In genomic region chr7:66196609-66197445, GRCm38 (mm10) we compare ENCODE assay signal across 9 mouse cellular contexts.
DNase-seq lines count a peak whose midpoint lies in the region; ATAC-seq and TF ChIP-seq lines count a peak whose summit lies in the region.
"Had no signal": no experiment of that assay in that cellular context is flagged by ENCODE, and none has a peak within 500 bp of the region (broad histone marks: within the 10 kb centered on the region; RNA-seq: fewer than 3 reads in every experiment).

No protein-coding gene starts in this region.

- no peak for TF ChIP-seq CTCF in lung, postnatal 0 days (IDR thresholded peaks at IDR 0.05)

- no peaks in the 10 kb centered on the region for H3K27me3 ChIP-seq in lung, postnatal 0 days (replicated peaks; ENCODE audit: insufficient read depth, low read length)
- no peaks in the 10 kb centered on the region for H3K27me3 ChIP-seq in limb, embryonic 11.5 days (ENCODE audit: control insufficient read depth, insufficient read depth, low read length)
- H3K27me3 ChIP-seq in splenic B cell, adult 2 months (ENCODE audit: control insufficient read depth, insufficient read depth, low read length, poor library complexity, severe bottlenecking), result no peaks in the 10 kb centered on the region

- H3K27ac ChIP-seq in lung, postnatal 0 days (ENCODE audit: low read length), result no peak overlapping the region
- H3K27ac ChIP-seq in limb, embryonic 11.5 days (replicated peaks; ENCODE audit: low read depth, low read length), result 0 out of 2 replicates have a peak overlapping the region, but pooled peaks have one; percentile 39
- H3K27ac ChIP-seq: hindbrain, postnatal 0 days had no signal

- H3K4me3 ChIP-seq in lung, postnatal 0 days (ENCODE audit: low read depth, low read length), result no peak overlapping the region
- H3K4me3 ChIP-seq in limb, embryonic 11.5 days (ENCODE audit: low read depth, low read length), result no peak overlapping the region

- no peak overlapping the region for H3K9ac ChIP-seq in lung, postnatal 0 days (replicated peaks; ENCODE audit: low read depth)
- H3K9ac ChIP-seq in limb, embryonic 11.5 days (ENCODE audit: low read length), result no peak overlapping the region

- 0 out of 2 replicates have a peak, but pooled peaks have one; percentile 29 for ATAC-seq in lung, postnatal 0 days
- ATAC-seq in erythroblast, adult 5-6 weeks (replicated peaks; ENCODE audit: low FRiP score, poor library complexity, severe bottlenecking), result peak; percentile 72
- ATAC-seq in limb, embryonic 11.5 days (ENCODE audit: insufficient number of reproducible peaks, low FRiP score, low TSS enrichment, low read depth), result no peak
- no peak for ATAC-seq in cerebellum, adult (ENCODE audit: insufficient number of reproducible peaks, low FRiP score, low TSS enrichment)
- ATAC-seq: hindbrain, postnatal 0 days had no signal

- 44% methylated on average over 11 of the region's 11 CpGs for WGBS in lung, postnatal 0 days
- WGBS in limb, embryonic 11.5 days, result 80% methylated on average over 11 of the region's 11 CpGs

- H3K9me3 ChIP-seq in lung, postnatal 0 days (ENCODE audit: low read length), result no peaks in the 10 kb centered on the region
- H3K9me3 ChIP-seq in limb, embryonic 11.5 days (ENCODE audit: control insufficient read depth, low read length), result no peaks in the 10 kb centered on the region

- H3K4me1 ChIP-seq in lung, postnatal 0 days (ENCODE audit: insufficient read depth, low read depth, low read length), result 0 out of 2 replicates have a peak, but pooled peaks cover 5% of the 10 kb centered on the region
- H3K4me1 ChIP-seq in limb, embryonic 11.5 days (ENCODE audit: control insufficient read depth, insufficient read depth, low read length), result peaks cover 9% of the 10 kb centered on the region; the same call in 1 of the 2 replicates

- H3K36me3 ChIP-seq in lung, postnatal 0 days (ENCODE audit: insufficient read depth, low read length), result no peaks in the 10 kb centered on the region
- no peaks in the 10 kb centered on the region for H3K36me3 ChIP-seq in limb, embryonic 11.5 days (ENCODE audit: control insufficient read depth, insufficient read depth, low read length)
- no peaks in the 10 kb centered on the region for H3K36me3 ChIP-seq in splenic B cell, adult 2 months (ENCODE audit: control insufficient read depth, insufficient read depth, low read length, poor library complexity, severe bottlenecking)

- H3K4me2 ChIP-seq in lung, postnatal 0 days (replicated peaks; ENCODE audit: low read depth, low read length), result no peak overlapping the region
- no peak overlapping the region for H3K4me2 ChIP-seq in limb, embryonic 11.5 days (ENCODE audit: low read depth, severe bottlenecking)

- no peak for DNase-seq in lung, postnatal 0 days (ENCODE audit: low spot score)
- DNase-seq in lung, postnatal 10 days, result no peak
- no peak for DNase-seq in limb, embryonic 11.5 days (ENCODE audit: low spot score)
- DNase-seq in splenic B cell, adult 2 months (ENCODE audit: low read depth, low spot score), result peak; percentile 58
- no peak for DNase-seq in cerebellum, adult 9-11 months
- no peak for DNase-seq in urinary bladder, postnatal 14 days (ENCODE audit: low spot score)

- TF ChIP-seq EP300 in lung, postnatal 0 days (IDR thresholded peaks at IDR 0.05), result no peak

Comparison
In these comparisons a context has a peak if more than half of its experiments do, and no peak if none do; other contexts are left out.
1. ATAC-seq: peak in lung, postnatal 0 days (single experiment) and erythroblast, adult 5-6 weeks (single experiment); none in limb, embryonic 11.5 days (single experiment) and cerebellum, adult (single experiment).